Mouse (Mus musculus) forebrain, postnatal 0 days (tissue): ENCODE results near the gene Cd24a. TPM values are rescaled to one million over a fixed set of nuclear protein-coding genes. Genes with fewer than 3 reads are reported as not detected.

Source experiments
- ATAC-seq: fragments of 200-750 bp; cut with Nextera tagmentation; 2 replicates; pipeline ENCODE4 v1.8.0; 2017; ENCODE audit warnings: mild to moderate bottlenecking, moderate library complexity
- DNase-seq: peaks from one replicate; pipeline ENCODE4 v3.0.0-alpha.2; 2015
- H3K27ac ChIP-seq: fragments of 300-500 bp; sonication (generic); 2 replicates; pipeline ENCODE4 v1.5.1; 2014; ENCODE audit warnings: low read depth, mild to moderate bottlenecking, antibody characterized with exemption, low read length, moderate library complexity, mixed read lengths
- H3K27me3 ChIP-seq: fragments of 300-500 bp; sonication (generic); 2 replicates; pipeline ENCODE4 v1.6.1; 2014; ENCODE audit warnings: mild to moderate bottlenecking, low read length, mixed read lengths; ENCODE audit not compliant: insufficient read depth
- H3K36me3 ChIP-seq: fragments of 300-500 bp; sonication (generic); 2 replicates; pipeline ENCODE4 v1.6.1; 2014; ENCODE audit warnings: mild to moderate bottlenecking, moderate library complexity; ENCODE audit not compliant: insufficient read depth
- H3K4me1 ChIP-seq: fragments of 300-500 bp; sonication (generic); 2 replicates; pipeline ENCODE4 v1.6.1; 2014; ENCODE audit warnings: antibody characterized with exemption; ENCODE audit not compliant: insufficient read depth
- H3K4me2 ChIP-seq: fragments of 300-500 bp; sonication (generic); 2 replicates; pipeline ENCODE4 v1.6.1; 2014; ENCODE audit warnings: low read depth, mild to moderate bottlenecking, moderate library complexity
- H3K4me3 ChIP-seq: fragments of 300-500 bp; sonication (generic); 2 replicates; pipeline ENCODE4 v1.5.1; 2014; ENCODE audit warnings: low read depth, low read length, mixed read lengths
- H3K9ac ChIP-seq: fragments of 300-500 bp; sonication (generic); 2 replicates; pipeline ENCODE4 v1.6.1; 2014; ENCODE audit warnings: mild to moderate bottlenecking
- H3K9me3 ChIP-seq: fragments of 300-500 bp; sonication (generic); 2 replicates; pipeline ENCODE4 v1.6.1; 2016; ENCODE audit warnings: low read length
- CTCF ChIP-seq: sonication (generic); IDR thresholded peaks from 2 replicates; pipeline ENCODE4 v1.5.1; 2016; ENCODE audit warnings: antibody characterized with exemption, control low read depth, low read depth
- WGBS: fragments of 180-500 bp; shearing (Covaris S2); extraction: QIAGEN DNeasy Blood & Tissue Kit; methylation state at CpG from one replicate; pipeline ENCODE4 v1.1.7; 2014; 5-methylcytosine and 5-hydroxymethylcytosine counted together
- polyA plus RNA-seq: library from polyadenylated mRNA; unstranded; fragments of >200 nt; fragmentation: Nextera tagmentation; extraction: Ambion mirVana; gene quantifications from 2 replicates; pipeline ENCODE4 v1.2.1, GENCODE M21; 2015
- total RNA-seq: library from RNA; depleted of rRNA; stranded (reverse); fragments of >200 nt; gene quantifications from 2 replicates; pipeline ENCODE4 v1.2.3, GENCODE M21; 2014

Cd24a gene
- total and polyA plus RNA-seq, 2 experiments from 2014 or later, result 668 to 1,087 TPM

DNA sequence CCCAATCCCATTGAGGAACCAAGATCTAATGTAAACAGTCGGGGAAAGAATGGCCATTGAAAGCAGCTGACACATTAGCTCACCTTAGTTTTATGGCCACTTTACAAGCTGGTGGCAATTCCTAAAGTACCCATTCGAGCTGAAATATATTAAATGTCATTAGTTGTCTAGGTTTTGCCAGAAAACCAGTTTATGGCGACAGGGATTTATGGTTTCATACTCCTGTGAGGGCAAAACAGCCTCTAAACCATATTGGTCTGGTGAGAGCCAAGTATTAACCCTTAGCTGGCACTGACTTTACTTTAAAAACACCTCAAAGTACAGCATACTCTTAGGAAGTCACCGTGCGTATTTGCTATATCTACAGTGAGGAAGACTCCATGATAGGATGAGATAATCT lies 46.3 kb downstream of the Cd24a start:
- DNase-seq (no peak), ATAC-seq (no peak)
- TF ChIP-seq CTCF, result no peak
- Histone ChIP-seq H3K4me3 (no peak overlapping the region), H3K36me3 (no peaks in the 10 kb centered on the region), H3K27me3 (no peaks in the 10 kb centered on the region), H3K27ac (no peak overlapping the region), H3K4me1 (peaks cover 9% of the 10 kb centered on the region), H3K9me3 (no peaks in the 10 kb centered on the region), H3K9ac (no peak overlapping the region), H3K4me2 (no peak overlapping the region)
- WGBS, result 75% methylated on average over 5 of the region's 5 CpGs

DNA sequence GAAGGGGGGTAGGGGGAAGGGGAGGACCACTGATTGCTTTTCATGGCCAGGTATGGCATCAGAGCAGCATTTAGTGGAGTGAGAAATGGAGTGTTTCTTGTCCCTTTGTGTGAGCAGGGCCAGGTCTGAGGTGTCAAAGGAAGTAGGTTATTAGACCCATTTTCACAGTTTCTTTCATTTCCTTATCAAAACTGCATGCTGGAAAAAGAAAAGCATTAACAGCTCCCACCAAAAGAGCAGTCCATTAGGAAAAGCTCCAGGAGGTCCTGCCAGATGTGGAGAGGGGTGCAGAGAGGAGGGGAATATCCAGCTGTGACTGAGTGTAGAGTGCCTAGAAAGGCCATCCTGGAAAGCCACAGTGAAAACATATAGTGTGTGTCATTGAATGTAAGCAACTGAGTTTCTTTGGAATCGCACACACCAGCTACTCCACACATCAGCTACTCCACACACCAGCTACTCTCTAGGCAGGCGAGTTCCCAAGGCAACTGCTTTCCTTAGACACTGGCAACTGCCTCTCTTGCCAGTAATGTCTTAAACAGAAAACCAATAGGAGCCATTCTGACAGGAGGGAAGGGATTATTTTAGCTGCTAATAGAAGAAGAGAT lies 46.8 kb downstream of the Cd24a start:
- Histone ChIP-seq H3K9me3 (no peaks in the 10 kb centered on the region), H3K4me2 (no peak overlapping the region), H3K4me3 (no peak overlapping the region), H3K27me3 (no peaks in the 10 kb centered on the region), H3K9ac (no peak overlapping the region), H3K4me1 (peaks cover 8% of the 10 kb centered on the region), H3K27ac (peak overlapping the region; percentile 45; the same call in 1 of the 2 replicates), H3K36me3 (no peaks in the 10 kb centered on the region)
- WGBS, result 28% methylated on average over 2 of the region's 2 CpGs
- ATAC-seq, result peak; percentile 92
- no peak for TF ChIP-seq CTCF
- peak; percentile 65 for DNase-seq

DNA sequence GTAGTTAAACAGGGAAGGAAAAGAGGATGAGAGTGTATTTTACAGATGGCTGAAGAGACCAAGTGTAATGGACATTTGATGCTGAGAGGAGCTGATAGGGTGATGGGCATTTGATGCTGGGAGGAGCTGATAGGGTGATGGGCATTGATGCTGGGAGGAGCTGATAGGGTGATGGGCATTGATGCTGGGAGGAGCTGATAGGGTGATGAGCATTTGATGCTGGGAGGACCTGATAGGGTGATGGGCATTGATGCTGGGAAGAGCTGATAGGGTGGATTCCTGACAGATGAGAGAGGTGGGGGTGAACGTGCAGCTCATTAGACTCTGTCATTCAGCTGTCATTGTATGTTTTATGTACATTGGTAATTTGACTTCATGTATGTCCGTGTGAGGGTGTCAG lies 47.5 kb downstream of the Cd24a start:
- 74% methylated on average over 2 of the region's 2 CpGs for WGBS
- ATAC-seq, result peak; percentile 44; the same call in 1 of the 2 replicates

DNA sequence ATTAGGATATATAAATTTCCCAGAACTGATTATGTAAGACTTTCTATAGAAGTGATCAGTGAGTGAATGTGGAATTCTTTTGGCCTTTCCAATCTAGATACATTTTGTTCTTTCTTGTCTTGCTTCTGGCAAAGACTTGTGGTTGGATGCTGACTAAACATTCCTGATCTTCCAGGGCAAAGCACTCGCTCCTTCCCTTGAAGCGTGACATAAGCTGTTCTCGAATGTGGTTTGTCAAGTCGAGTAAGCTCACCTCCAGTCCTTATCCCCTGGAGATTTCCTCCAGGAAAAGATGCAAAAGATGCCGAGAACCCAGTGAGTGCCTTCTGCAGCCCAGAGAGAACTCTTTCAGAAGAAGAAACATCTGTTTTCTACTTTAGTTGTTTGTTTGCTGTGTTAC lies 51.1 kb downstream of the Cd24a start:
- H3K9me3 ChIP-seq, result no peaks in the 10 kb centered on the region
- no peak overlapping the region for H3K9ac ChIP-seq
- H3K4me1 ChIP-seq, result peaks cover 8% of the 10 kb centered on the region
- no peak overlapping the region for H3K4me2 ChIP-seq
- no peak overlapping the region for H3K27ac ChIP-seq
- DNase-seq (no peak), ATAC-seq (no peak)
- no peak for TF ChIP-seq CTCF
- no peaks in the 10 kb centered on the region for H3K27me3 ChIP-seq
- no peaks in the 10 kb centered on the region for H3K36me3 ChIP-seq
- WGBS, result 79% methylated on average over 5 of the region's 5 CpGs
- no peak overlapping the region for H3K4me3 ChIP-seq

More for the DNA sequence above, 47.5 kb downstream of the Cd24a start:
- no peak overlapping the region for H3K4me3 ChIP-seq
- H3K27ac ChIP-seq, result peak overlapping the region; percentile 45; the same call in 1 of the 2 replicates
- no peak for TF ChIP-seq CTCF
- no peak overlapping the region for H3K9ac ChIP-seq
- peaks cover 8% of the 10 kb centered on the region for H3K4me1 ChIP-seq
- H3K36me3 ChIP-seq, result no peaks in the 10 kb centered on the region
- no peaks in the 10 kb centered on the region for H3K9me3 ChIP-seq
- DNase-seq, result no peak
- H3K4me2 ChIP-seq, result no peak overlapping the region
- no peaks in the 10 kb centered on the region for H3K27me3 ChIP-seq

DNA sequence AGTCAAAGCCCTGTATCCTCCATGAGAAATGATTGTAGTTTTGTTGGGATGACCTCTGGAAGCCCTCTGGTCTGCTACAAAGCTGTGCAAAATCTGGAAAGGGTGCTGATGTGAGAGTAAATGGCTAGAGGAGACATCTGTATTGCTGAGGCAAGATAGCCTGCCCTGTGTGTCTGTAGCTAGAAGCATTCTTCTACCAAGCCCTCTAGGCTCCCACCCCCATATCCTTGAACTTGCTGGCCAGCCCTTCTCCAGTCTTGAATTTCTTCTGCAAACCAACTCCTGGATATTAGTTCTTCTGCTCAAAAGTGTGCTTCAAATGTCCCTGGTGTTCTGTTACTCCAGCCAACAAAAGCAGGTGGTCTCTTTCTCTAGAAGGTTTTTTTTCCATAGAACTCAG lies 51.8 kb downstream of the Cd24a start:
- DNase-seq (no peak), ATAC-seq (no peak)
- Histone ChIP-seq H3K27me3 (no peaks in the 10 kb centered on the region), H3K4me3 (no peak overlapping the region), H3K36me3 (no peaks in the 10 kb centered on the region), H3K9ac (no peak overlapping the region), H3K4me2 (no peak overlapping the region), H3K27ac (no peak overlapping the region), H3K4me1 (peaks cover 8% of the 10 kb centered on the region), H3K9me3 (no peaks in the 10 kb centered on the region)
- TF ChIP-seq CTCF, result no peak

DNA sequence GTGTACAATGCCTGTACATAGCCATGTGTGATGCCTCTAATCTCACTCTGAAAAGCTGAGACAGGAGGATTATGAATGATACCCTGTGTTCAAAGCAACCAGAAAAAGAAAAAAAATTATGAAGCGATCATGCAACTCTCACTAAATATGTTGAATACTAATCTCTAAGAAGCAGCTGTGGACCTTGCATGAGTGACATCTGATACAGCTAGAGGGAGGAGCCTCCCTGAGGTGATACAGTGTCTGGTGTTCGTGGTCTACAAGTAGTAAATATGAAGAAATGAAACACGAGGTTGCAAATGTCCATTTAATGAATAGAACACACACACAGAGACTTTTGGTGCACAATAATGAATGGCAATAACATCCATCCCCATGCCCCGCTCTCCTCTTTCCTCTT lies 52.5 kb downstream of the Cd24a start:
- Histone ChIP-seq H3K9me3 (no peaks in the 10 kb centered on the region), H3K36me3 (no peaks in the 10 kb centered on the region), H3K9ac (no peak overlapping the region), H3K27ac (no peak overlapping the region; the same call in 1 of the 2 replicates), H3K4me1 (peaks cover 1% of the 10 kb centered on the region), H3K27me3 (no peaks in the 10 kb centered on the region), H3K4me2 (no peak overlapping the region), H3K4me3 (no peak overlapping the region)
- TF ChIP-seq CTCF, result no peak
- DNase-seq (peak; percentile 16), ATAC-seq (peak; percentile 35; the same call in 1 of the 2 replicates)
- WGBS, result 61% methylated on average over 4 of the region's 4 CpGs

DNA sequence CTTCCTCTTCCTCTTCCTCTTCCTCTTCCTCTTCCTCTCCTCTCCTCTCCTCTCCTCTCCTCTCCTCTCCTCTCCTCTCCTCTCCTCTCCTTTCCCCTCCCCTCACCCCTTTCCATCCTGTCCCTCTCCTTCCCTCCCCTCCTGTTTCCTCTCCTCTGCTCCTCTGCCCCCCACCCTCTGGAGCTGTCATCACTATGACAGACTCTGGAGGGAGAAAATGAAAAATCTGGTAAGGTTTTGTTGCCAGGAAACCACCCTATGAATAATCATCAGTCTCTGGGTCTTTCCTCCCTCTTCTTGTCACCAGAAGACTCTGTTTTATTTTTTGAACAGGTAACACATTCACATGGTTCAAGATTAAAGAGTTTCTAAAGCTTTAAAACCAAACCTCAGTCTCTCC lies 53.0 kb downstream of the Cd24a start:
- peak; percentile 94 for ATAC-seq
- Histone ChIP-seq H3K4me1 (no peaks in the 10 kb centered on the region; the same call in 1 of the 2 replicates), H3K27ac (peak overlapping the region; percentile 68), H3K4me2 (no peak overlapping the region), H3K9me3 (no peaks in the 10 kb centered on the region), H3K4me3 (no peak overlapping the region), H3K27me3 (no peaks in the 10 kb centered on the region), H3K36me3 (no peaks in the 10 kb centered on the region), H3K9ac (no peak overlapping the region)
- no peak for TF ChIP-seq CTCF
- peak; percentile 73 for DNase-seq
